Mouse (Mus musculus) cerebellum, adult 2 months (tissue): ENCODE measurements at regions not wholly inside any gene's neighbourhood (a gene's known extent, or its start where the extent isn't known, plus 50 kb on each side); places are given as distances from the start of the nearest gene placed in this dataset.

Source experiments
- DNase-seq, 2 experiments: peaks; one replicate each; pipeline ENCODE4 v3.0.0; 2021
- H3K27ac ChIP-seq: fragments of 200-500 bp; 2 replicates; pipeline ENCODE4 v1.5.1; 2012; ENCODE audit warnings: low read length, control low read depth, inconsistent platforms; ENCODE audit not compliant: insufficient read depth
- H3K27me3 ChIP-seq: fragments of 200-500 bp; 2 replicates; pipeline ENCODE4 v1.6.1; 2012; ENCODE audit warnings: inconsistent platforms, mild to moderate bottlenecking, low read length, moderate library complexity; ENCODE audit not compliant: control insufficient read depth, insufficient read depth
- H3K4me1 ChIP-seq: fragments of 200-500 bp; 2 replicates; pipeline ENCODE4 v1.6.1; 2011; ENCODE audit warnings: low read length; ENCODE audit not compliant: control insufficient read depth, insufficient read depth
- H3K4me3 ChIP-seq: fragments of 200-500 bp; replicated peaks from 2 replicates; pipeline ENCODE3; 2011; ENCODE audit warnings: mild to moderate bottlenecking, low read depth, low read length, control low read depth; ENCODE audit not compliant: insufficient read depth
- CTCF ChIP-seq: fragments of 200-500 bp; IDR thresholded peaks from 2 replicates; pipeline ENCODE4 v1.5.1; 2011; ENCODE audit warnings: low read depth, mild to moderate bottlenecking, control low read depth, low read length, moderate library complexity, borderline replicate concordance; ENCODE audit not compliant: insufficient read depth
- POLR2A ChIP-seq: fragments of 200-500 bp; IDR thresholded peaks from 2 replicates; pipeline ENCODE4 v1.6.1; 2011; ENCODE audit warnings: low read length, control low read depth, borderline replicate concordance; ENCODE audit not compliant: insufficient read depth
- WGBS: fragments of 180-500 bp; shearing (Covaris S2); methylation state at CpG from one replicate; pipeline ENCODE4 v1.1.7; 2018; 5-methylcytosine and 5-hydroxymethylcytosine counted together

GRCm38 (mm10) chr3:66537106-66537893 is 240.7 kb upstream of the Veph1 start:
- WGBS, result 35% methylated on average over 3 of the region's 3 CpGs
- no peak overlapping the region for H3K27ac ChIP-seq
- TF ChIP-seq POLR2A, result no peak
- TF ChIP-seq CTCF, result no peak
- H3K4me3 ChIP-seq, result no peak overlapping the region
- no peak for DNase-seq
- H3K4me1 ChIP-seq, result no peaks in the 10 kb centered on the region
- no peaks in the 10 kb centered on the region for H3K27me3 ChIP-seq

GRCm38 (mm10) chr3:66536673-66537072 is 240.0 kb upstream of the Veph1 start:
- no peak for DNase-seq
- 35% methylated on average over 11 of the region's 11 CpGs for WGBS
- H3K27me3 ChIP-seq, result no peaks in the 10 kb centered on the region
- no peak for TF ChIP-seq POLR2A
- TF ChIP-seq CTCF, result no peak
- no peak overlapping the region for H3K27ac ChIP-seq
- H3K4me3 ChIP-seq, result no peak overlapping the region
- H3K4me1 ChIP-seq, result no peaks in the 10 kb centered on the region

DNA sequence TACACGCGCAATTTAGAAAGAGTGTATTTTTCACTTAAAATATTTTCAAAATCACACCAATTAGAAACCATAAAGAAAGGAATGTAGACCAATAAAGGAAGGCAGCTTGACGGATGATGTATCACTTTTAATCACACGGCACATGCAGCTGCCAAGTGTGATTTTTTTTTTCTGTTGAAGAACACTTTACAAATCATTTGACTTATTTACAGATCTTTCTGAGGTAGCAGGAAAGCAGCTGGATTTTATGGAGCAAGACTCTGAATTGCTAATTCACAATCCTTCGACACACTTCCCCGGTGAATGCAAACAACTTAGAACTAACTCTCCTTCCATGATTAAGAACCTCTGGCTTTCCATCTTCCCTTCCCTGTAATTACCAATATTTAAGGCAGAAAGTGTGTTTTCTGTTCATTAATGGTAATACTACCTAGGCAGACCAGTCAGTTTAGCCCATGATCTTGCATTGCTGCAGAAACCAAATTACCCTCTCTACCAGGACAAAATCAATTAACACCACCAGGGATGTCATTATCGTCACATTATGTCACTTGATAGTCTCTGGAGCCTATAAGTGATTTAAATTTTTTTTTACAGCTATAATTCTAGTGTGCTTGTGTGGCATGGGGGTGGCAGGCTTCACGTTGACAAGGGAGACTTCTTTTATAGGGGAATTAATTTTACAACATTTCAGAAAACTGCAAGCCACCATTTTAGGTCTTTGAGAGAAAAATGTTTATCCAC is 239.3 kb upstream of the Veph1 start:
- H3K4me3 ChIP-seq, result no peak overlapping the region
- 71% methylated on average over 8 of the region's 8 CpGs for WGBS
- H3K27ac ChIP-seq, result no peak overlapping the region

DNA sequence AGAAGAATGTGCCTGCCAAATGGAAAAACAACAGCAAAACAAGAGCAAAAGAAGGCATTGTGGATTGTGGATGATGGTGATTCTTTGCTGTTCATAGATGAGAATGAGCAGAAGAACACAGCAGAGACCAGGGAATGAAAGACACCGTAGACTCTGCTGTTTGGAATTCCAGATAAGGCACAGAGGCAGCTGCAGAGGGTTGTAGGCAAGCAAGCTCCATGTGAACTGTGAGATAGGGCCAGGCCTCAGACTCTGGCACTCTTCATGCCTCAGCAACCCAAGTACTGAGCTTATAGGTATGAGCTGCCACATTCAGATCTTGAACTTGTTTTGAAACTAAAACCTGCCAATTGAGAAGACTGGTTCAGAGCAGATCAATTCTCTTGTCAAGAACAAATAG is 223.3 kb upstream of the Veph1 start:
- Histone ChIP-seq H3K4me1 (no peaks in the 10 kb centered on the region), H3K27me3 (no peaks in the 10 kb centered on the region), H3K27ac (no peak overlapping the region), H3K4me3 (no peak overlapping the region)
- no peak for DNase-seq
- TF ChIP-seq CTCF (no peak), POLR2A (no peak)
- WGBS, result 90% methylated on average over 1 of the region's 1 CpGs

More for the DNA sequence above, 239.3 kb upstream of the Veph1 start:
- no peaks in the 10 kb centered on the region for H3K27me3 ChIP-seq
- no peak for DNase-seq
- no peaks in the 10 kb centered on the region for H3K4me1 ChIP-seq
- TF ChIP-seq POLR2A, result no peak
- no peak for TF ChIP-seq CTCF

GRCm38 (mm10) chr3:66518289-66518688 is 221.7 kb upstream of the Veph1 start:
- DNase-seq, result no peak
- TF ChIP-seq CTCF, result no peak
- no peak for TF ChIP-seq POLR2A
- H3K4me3 ChIP-seq, result no peak overlapping the region
- no peaks in the 10 kb centered on the region for H3K4me1 ChIP-seq
- no peak overlapping the region for H3K27ac ChIP-seq
- no peaks in the 10 kb centered on the region for H3K27me3 ChIP-seq
- 26% methylated on average over 2 of the region's 2 CpGs for WGBS

GRCm38 (mm10) chr3:66515773-66516406 is 219.3 kb upstream of the Veph1 start:
- WGBS, result 34% methylated on average over 6 of the region's 6 CpGs

GRCm38 (mm10) chr3:66514587-66514986 is 217.9 kb upstream of the Veph1 start:
- WGBS, result 81% methylated on average over 8 of the region's 8 CpGs
- no peak for DNase-seq
- Histone ChIP-seq H3K4me1 (no peaks in the 10 kb centered on the region), H3K27me3 (no peaks in the 10 kb centered on the region), H3K4me3 (no peak overlapping the region), H3K27ac (no peak overlapping the region)
- TF ChIP-seq POLR2A (no peak), CTCF (no peak)

More at GRCm38 (mm10) chr3:66515773-66516406, 219.3 kb upstream of the Veph1 start:
- no peak overlapping the region for H3K27ac ChIP-seq
- TF ChIP-seq POLR2A (no peak), CTCF (no peak)
- no peaks in the 10 kb centered on the region for H3K27me3 ChIP-seq
- no peaks in the 10 kb centered on the region for H3K4me1 ChIP-seq
- no peak overlapping the region for H3K4me3 ChIP-seq
- DNase-seq, result no peak

DNA sequence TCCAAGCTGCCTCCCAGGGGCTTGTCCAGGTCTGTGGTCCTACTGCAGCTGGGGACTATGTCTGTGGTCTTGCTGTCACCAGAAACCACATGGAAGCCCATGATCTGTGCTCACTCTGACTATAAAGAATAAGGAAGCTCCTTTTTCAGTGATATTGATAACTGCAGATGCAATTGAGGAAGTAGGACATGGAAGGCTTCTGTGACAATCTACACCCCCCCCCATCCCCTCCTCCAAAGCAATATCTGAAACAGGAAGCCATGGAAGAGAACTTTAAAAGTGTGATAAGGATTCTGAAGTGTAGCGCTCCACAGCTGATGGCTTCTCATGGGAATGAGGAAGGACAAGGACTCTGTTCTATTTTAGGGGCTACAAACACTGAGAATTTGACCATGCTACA is 215.8 kb upstream of the Veph1 start:
- no peak overlapping the region for H3K4me3 ChIP-seq
- no peak overlapping the region for H3K27ac ChIP-seq
- no peaks in the 10 kb centered on the region for H3K27me3 ChIP-seq
- TF ChIP-seq POLR2A (no peak), CTCF (no peak)
- no peak for DNase-seq
- WGBS, result 96% methylated on average over 1 of the region's 1 CpGs
- H3K4me1 ChIP-seq, result no peaks in the 10 kb centered on the region
